Mouse (Mus musculus): ENCODE measurements around the gene Zfp385c.

Zfp385c gene

GRCm38 (mm10) chr11:100716649-100717048 lies 24.4 kb upstream of the Zfp385c start:
- DNase-seq (ENCODE audit: low spot score), result no peak

- no peak for DNase-seq (ENCODE audit: low spot score)
Measured at GRCm38 (mm10) chr11:100714948-100715347, 22.7 kb upstream of the Zfp385c start.

GRCm38 (mm10) chr11:100714534-100714915 lies 22.3 kb upstream of the Zfp385c start:
- no peak for DNase-seq (ENCODE audit: low spot score)

- DNase-seq (ENCODE audit: low spot score), result peak; percentile 66
Measured at GRCm38 (mm10) chr11:100713735-100714533, 21.7 kb upstream of the Zfp385c start, which contains the start of gene Hspb9. Gene Hspb9, plus strand, starts transcription at chr11:100713850.

GRCm38 (mm10) chr11:100713174-100713573 lies 20.9 kb upstream of the Zfp385c start:
- no peak for DNase-seq (ENCODE audit: low spot score)

- DNase-seq (ENCODE audit: low spot score), result peak; percentile 88
Measured at GRCm38 (mm10) chr11:100711783-100712615, 19.7 kb upstream of the Zfp385c start, which contains the start of gene Kat2a. Gene Kat2a, minus strand, starts transcription at chr11:100712465.

- no peak for DNase-seq (ENCODE audit: low spot score)
Measured at GRCm38 (mm10) chr11:100710977-100711376, 18.7 kb upstream of the Zfp385c start.

GRCm38 (mm10) chr11:100710528-100710927 lies 18.3 kb upstream of the Zfp385c start:
- DNase-seq (ENCODE audit: low spot score), result no peak

- no peak for DNase-seq (ENCODE audit: low spot score)
Measured at GRCm38 (mm10) chr11:100709201-100709810, 17.1 kb upstream of the Zfp385c start.

GRCm38 (mm10) chr11:100705095-100705747 lies 13.0 kb upstream of the Zfp385c start:
- no peak for DNase-seq (ENCODE audit: low spot score)

GRCm38 (mm10) chr11:100703851-100704531 lies 11.7 kb upstream of the Zfp385c start, which contains the start of gene Dhx58:
Gene Dhx58, minus strand, starts transcription at chr11:100704271.
- DNase-seq (ENCODE audit: low spot score), result no peak

GRCm38 (mm10) chr11:100703366-100703765 lies 11.1 kb upstream of the Zfp385c start:
- DNase-seq (ENCODE audit: low spot score), result no peak

- DNase-seq (ENCODE audit: low spot score), result no peak
Measured at GRCm38 (mm10) chr11:100702906-100703305, 10.7 kb upstream of the Zfp385c start.

GRCm38 (mm10) chr11:100702081-100702851 lies 10.0 kb upstream of the Zfp385c start:
- DNase-seq (ENCODE audit: low spot score), result no peak

- no peak for DNase-seq (ENCODE audit: low spot score)
Measured at GRCm38 (mm10) chr11:100701301-100701700, 9.0 kb upstream of the Zfp385c start.

- no peak for DNase-seq (ENCODE audit: low spot score)
Measured at GRCm38 (mm10) chr11:100700710-100701109, 8.5 kb upstream of the Zfp385c start.

GRCm38 (mm10) chr11:100697921-100698320 lies 5.7 kb upstream of the Zfp385c start:
- no peak for DNase-seq (ENCODE audit: low spot score)

GRCm38 (mm10) chr11:100694926-100695325 lies 2.7 kb upstream of the Zfp385c start:
- peak; percentile 48 for DNase-seq (ENCODE audit: low spot score)

- no peak for DNase-seq (ENCODE audit: low spot score)
Measured at GRCm38 (mm10) chr11:100693154-100693553, 899 bp upstream of the Zfp385c start.

- DNase-seq (ENCODE audit: low spot score), result no peak
Measured at GRCm38 (mm10) chr11:100690389-100690788, 1.9 kb downstream of the Zfp385c start.

Data from testis, postnatal 14 days (tissue).